Mouse (Mus musculus): ENCODE measurements around the gene Retn.

The Retn gene

GRCm38 (mm10) chr8:3655526-3655925 lies at the start of gene Retn:
Gene Retn, plus strand, starts transcription at chr8:3655770.
- ChIA-PET CTCF (interaction anchor here (0.6 to 1.7 kb wide), 8 partner anchors 8 to 97 kb away, joined by 3 to 6 read pairs (median 4); partner anchors contain the start of genes Fcor (in 4 of the 4) and Trappc5 (in 1 of the 4)), POLR2A (interaction anchor here in 3 of 4 experiments (0.9 to 2.0 kb wide), 13 partner anchors 9 to 155 kb away, joined by 3 to 8 read pairs (median 3); partner anchors contain the start of genes Fcor (in 1 of the 3), Mcemp1 (in 1 of the 3), Mcoln1 (in 1 of the 3) and Pet100 (in 1 of the 3))

GRCm38 (mm10) chr8:3606593-3606992 lies 49.0 kb upstream of the Retn start:
- ChIA-PET CTCF (interaction anchor here in 1 of 4 experiments (0.7 kb wide), 1 partner anchor 140 kb away, joined by 4 read pairs; no protein-coding TSS in a partner anchor), POLR2A (interaction anchor here in 2 of 4 experiments (0.6 to 10.2 kb wide), 15 partner anchors 8 to 212 kb away, joined by 3 to 113 read pairs (median 3); partner anchors contain the start of genes C330021F23Rik (in 2 of the 2), Camsap3 (in 2 of the 2), Pet100 (in 1 of the 2) and Xab2 (in 1 of the 2))

- POLR2A ChIA-PET, result interaction anchor here in 2 of 4 experiments (0.9 to 10.2 kb wide), 17 partner anchors 9 to 150 kb away, joined by 3 to 113 read pairs (median 7); partner anchors contain the start of genes Camsap3 (in 2 of the 2), Pet100 (in 2 of the 2), Xab2 (in 2 of the 2) and Mcoln1 (in 1 of the 2)
- CTCF ChIA-PET, result interaction anchor here in 2 of 4 experiments (0.8 to 1.4 kb wide), 2 partner anchors 49 kb away, joined by 4 to 5 read pairs; no protein-coding TSS in a partner anchor
Observed at GRCm38 (mm10) chr8:3607822-3608221, 47.7 kb upstream of the Retn start.

- CTCF ChIA-PET, result interaction anchor here in 3 of 4 experiments (0.6 to 1.6 kb wide), 6 partner anchors 9 to 821 kb away, joined by 3 to 7 read pairs (median 4); no protein-coding TSS in a partner anchor
Observed at GRCm38 (mm10) chr8:3609046-3609815, 46.3 kb upstream of the Retn start.

GRCm38 (mm10) chr8:3609816-3610150 lies 45.8 kb upstream of the Retn start:
- ChIA-PET CTCF (interaction anchor here in 3 of 4 experiments (0.7 to 1.6 kb wide), 5 partner anchors 10 to 820 kb away, joined by 3 to 7 read pairs (median 4); partner anchors contain the start of gene Trappc5 (in 1 of the 3)), POLR2A (interaction anchor here (0.6 to 10.2 kb wide), 25 partner anchors 8 to 229 kb away, joined by 3 to 113 read pairs (median 5); partner anchors contain the start of genes Camsap3 (in 2 of the 4), Fcor (in 2 of the 4), Pet100 (in 2 of the 4) and Xab2 (in 2 of the 4))

More at GRCm38 (mm10) chr8:3609046-3609815, 46.3 kb upstream of the Retn start:
- POLR2A ChIA-PET, result interaction anchor here (0.7 to 10.2 kb wide), 27 partner anchors 8 to 229 kb away, joined by 3 to 113 read pairs (median 4); partner anchors contain the start of genes Pet100 (in 2 of the 4), Xab2 (in 2 of the 4), Camsap3 (in 1 of the 4) and Fcor (in 1 of the 4)

- ChIA-PET CTCF (interaction anchor here in 2 of 4 experiments (0.9 kb wide), 2 partner anchors 62 kb away, joined by 4 to 8 read pairs; no protein-coding TSS in a partner anchor), POLR2A (interaction anchor here in 3 of 4 experiments (0.5 to 5.3 kb wide), 54 partner anchors 9 to 661 kb away, joined by 3 to 48 read pairs (median 4); partner anchors contain the start of genes C330021F23Rik (in 3 of the 3), Trappc5 (in 3 of the 3), Fcor (in 2 of the 3) and Mcoln1 (in 2 of the 3))
Observed at GRCm38 (mm10) chr8:3621199-3621970, 34.2 kb upstream of the Retn start, which contains the start of the genes Xab2 and Pet100. Gene Xab2, minus strand, starts transcription at chr8:3621316. Gene Pet100, plus strand, starts transcription at chr8:3621548.

- CTCF ChIA-PET, result interaction anchor here in 3 of 4 experiments (0.7 to 1.5 kb wide), 4 partner anchors 21 to 63 kb away, joined by 4 to 8 read pairs (median 4); partner anchors contain the start of gene Fcor (in 1 of the 3)
- POLR2A ChIA-PET, result interaction anchor here (0.5 to 5.3 kb wide), 37 partner anchors 8 to 544 kb away, joined by 3 to 48 read pairs (median 4); partner anchors contain the start of genes Fcor (in 2 of the 4), Mcoln1 (in 2 of the 4), Stxbp2 (in 2 of the 4) and Trappc5 (in 2 of the 4)
Observed at GRCm38 (mm10) chr8:3622119-3622518, 33.5 kb upstream of the Retn start.

GRCm38 (mm10) chr8:3625445-3625844 lies 30.1 kb upstream of the Retn start, which contains the start of gene Pcp2:
Gene Pcp2, minus strand, starts transcription at chr8:3625545.
- ChIA-PET POLR2A (interaction anchor here in 3 of 4 experiments (0.7 to 1.5 kb wide), 5 partner anchors 8 to 165 kb away, joined by 3 to 5 read pairs (median 4); no protein-coding TSS in a partner anchor), CTCF (no interaction called here)

- CTCF ChIA-PET, result interaction anchor here in 2 of 4 experiments (0.7 to 3.4 kb wide), 3 partner anchors 15 to 46 kb away, joined by 3 to 23 read pairs (median 11); partner anchors contain the start of gene Fcor (in 2 of the 2)
- POLR2A ChIA-PET, result interaction anchor here in 3 of 4 experiments (0.7 to 1.6 kb wide), 5 partner anchors 11 to 239 kb away, joined by 3 to 4 read pairs (median 3); partner anchors contain the start of gene Fcor (in 1 of the 3)
Observed at GRCm38 (mm10) chr8:3626971-3627370, 28.6 kb upstream of the Retn start.

- ChIA-PET POLR2A (interaction anchor here in 2 of 4 experiments (0.8 to 2.3 kb wide), 9 partner anchors 9 to 240 kb away, joined by 3 to 7 read pairs (median 3); partner anchors contain the start of genes Fcor (in 1 of the 2) and Mcoln1 (in 1 of the 2)), CTCF (interaction anchor here in 3 of 4 experiments (0.6 to 3.4 kb wide), 11 partner anchors 14 to 228 kb away, joined by 3 to 23 read pairs (median 6); partner anchors contain the start of genes Fcor (in 3 of the 3) and Trappc5 (in 2 of the 3))
Observed at GRCm38 (mm10) chr8:3628014-3628413, 27.6 kb upstream of the Retn start.

- POLR2A ChIA-PET, result interaction anchor here in 2 of 4 experiments (0.6 to 3.3 kb wide), 32 partner anchors 8 to 130 kb away, joined by 3 to 16 read pairs (median 4); partner anchors contain the start of genes Camsap3 (in 2 of the 2), Pet100 (in 2 of the 2), Xab2 (in 2 of the 2) and C330021F23Rik (in 1 of the 2)
- CTCF ChIA-PET, result interaction anchor here in 3 of 4 experiments (0.7 to 1.5 kb wide), 5 partner anchors 15 to 46 kb away, joined by 3 to 5 read pairs (median 3); partner anchors contain the start of gene Fcor (in 2 of the 3)
Observed at GRCm38 (mm10) chr8:3630647-3631477, 24.7 kb upstream of the Retn start, which contains the start of gene Stxbp2. Gene Stxbp2, plus strand, starts transcription at chr8:3630955.

- CTCF ChIA-PET, result interaction anchor here in 3 of 4 experiments (1.2 to 1.5 kb wide), 4 partner anchors 14 to 45 kb away, joined by 3 to 5 read pairs (median 4); partner anchors contain the start of gene Fcor (in 2 of the 3)
- POLR2A ChIA-PET, result interaction anchor here in 2 of 4 experiments (0.6 to 3.3 kb wide), 31 partner anchors 8 to 370 kb away, joined by 3 to 16 read pairs (median 4); partner anchors contain the start of genes Camsap3 (in 2 of the 2), Pet100 (in 2 of the 2), Xab2 (in 2 of the 2) and C330021F23Rik (in 1 of the 2)
Observed at GRCm38 (mm10) chr8:3631478-3631875, 24.1 kb upstream of the Retn start.

- CTCF ChIA-PET, result interaction anchor here (0.5 to 3.4 kb wide), 18 partner anchors 10 to 863 kb away, joined by 3 to 39 read pairs (median 4); partner anchors contain the start of genes Fcor (in 4 of the 4), Trappc5 (in 3 of the 4) and Retn (in 1 of the 4)
- POLR2A ChIA-PET, result interaction anchor here in 3 of 4 experiments (0.6 to 2.7 kb wide), 25 partner anchors 9 to 502 kb away, joined by 3 to 14 read pairs (median 3); partner anchors contain the start of genes Fcor (in 3 of the 3), Camsap3 (in 2 of the 3), Stxbp2 (in 2 of the 3) and C330021F23Rik (in 1 of the 3)
Observed at GRCm38 (mm10) chr8:3645804-3646203, 9.8 kb upstream of the Retn start.

GRCm38 (mm10) chr8:3646824-3647531 lies 8.6 kb upstream of the Retn start:
- ChIA-PET POLR2A (interaction anchor here in 2 of 4 experiments (0.6 to 2.3 kb wide), 6 partner anchors 14 to 141 kb away, joined by 3 to 10 read pairs (median 5); partner anchors contain the start of genes Fcor (in 2 of the 2) and Stxbp2 (in 1 of the 2)), CTCF (interaction anchor here in 3 of 4 experiments (0.7 to 2.5 kb wide), 5 partner anchors 9 to 29 kb away, joined by 3 to 12 read pairs (median 6); partner anchors contain the start of genes Fcor (in 3 of the 3), Retn (in 1 of the 3) and Trappc5 (in 1 of the 3))

Data from embryonic stem cell, embryonic (primary cell).